Mouse (Mus musculus): ENCODE measurements at regions not wholly inside any gene's neighbourhood (a gene's known extent, or its start where the extent isn't known, plus 50 kb on each side); places are given as distances from the start of the nearest gene placed in this dataset.
A peak's percentile ranks its signal among the peaks of the same experiment; 100 is the strongest.
"Not testable (repeated sequence)": the region's sequence is repeated elsewhere in the genome, so short reads cannot be mapped to it uniquely, and the experiment has no call there.

GRCm38 (mm10) chr12:20802027-20802426 is 188.2 kb upstream of the Asap2 start:
- not testable (repeated sequence) for H3K27me3 ChIP-seq (ENCODE audit: control insufficient read depth, insufficient read depth, low read length); H3K4me1 ChIP-seq (ENCODE audit: control insufficient read depth, insufficient read depth, low read length); H3K36me3 ChIP-seq (ENCODE audit: control insufficient read depth, insufficient read depth, low read length); H3K4me3 ChIP-seq (ENCODE audit: control insufficient read depth, low read depth, low read length); H3K27ac ChIP-seq (ENCODE audit: control insufficient read depth, insufficient read depth, low read depth, low read length)

- not testable (repeated sequence) for H3K36me3 ChIP-seq (ENCODE audit: control insufficient read depth, insufficient read depth, low read length); H3K27me3 ChIP-seq (ENCODE audit: control insufficient read depth, insufficient read depth, low read length); H3K27ac ChIP-seq (ENCODE audit: control insufficient read depth, insufficient read depth, low read depth, low read length); H3K4me3 ChIP-seq (ENCODE audit: control insufficient read depth, low read depth, low read length); H3K4me1 ChIP-seq (ENCODE audit: control insufficient read depth, insufficient read depth, low read length)
These were observed 184.8 kb upstream of the Asap2 start for GRCm38 (mm10) chr12:20805466-20805865.

GRCm38 (mm10) chr12:20806681-20807080 is 183.6 kb upstream of the Asap2 start:
- Histone ChIP-seq H3K36me3 (ENCODE audit: control insufficient read depth, insufficient read depth, low read length) (no peaks in the 10 kb centered on the region), H3K4me3 (ENCODE audit: control insufficient read depth, low read depth, low read length) (no peak overlapping the region), H3K27ac (ENCODE audit: control insufficient read depth, insufficient read depth, low read depth, low read length) (no peak overlapping the region), H3K27me3 (ENCODE audit: control insufficient read depth, insufficient read depth, low read length) (no peaks in the 10 kb centered on the region), H3K4me1 (ENCODE audit: control insufficient read depth, insufficient read depth, low read length) (no peaks in the 10 kb centered on the region)
- no peak for TF ChIP-seq POLR2A (IDR thresholded peaks at IDR 0.05; ENCODE audit: control insufficient read depth, low read depth, low read length)
- no peak for TF ChIP-seq CTCF (IDR thresholded peaks at IDR 0.05; ENCODE audit: control insufficient read depth, insufficient read depth, insufficient replicate concordance, low read depth, low read length)

- not testable (repeated sequence) for H3K4me3 ChIP-seq (ENCODE audit: control insufficient read depth, low read depth, low read length); H3K36me3 ChIP-seq (ENCODE audit: control insufficient read depth, insufficient read depth, low read length); H3K27ac ChIP-seq (ENCODE audit: control insufficient read depth, insufficient read depth, low read depth, low read length); H3K27me3 ChIP-seq (ENCODE audit: control insufficient read depth, insufficient read depth, low read length); H3K4me1 ChIP-seq (ENCODE audit: control insufficient read depth, insufficient read depth, low read length)
These were observed 176.4 kb upstream of the Asap2 start for GRCm38 (mm10) chr12:20813836-20814235.

- H3K27ac ChIP-seq (ENCODE audit: control insufficient read depth, insufficient read depth, low read depth, low read length): peak overlapping the region; percentile 19
- not testable (repeated sequence) for H3K4me1 ChIP-seq (ENCODE audit: control insufficient read depth, insufficient read depth, low read length); H3K27me3 ChIP-seq (ENCODE audit: control insufficient read depth, insufficient read depth, low read length); H3K36me3 ChIP-seq (ENCODE audit: control insufficient read depth, insufficient read depth, low read length)
- peak overlapping the region; percentile 71 for H3K4me3 ChIP-seq (ENCODE audit: control insufficient read depth, low read depth, low read length)
These were observed 175.1 kb upstream of the Asap2 start for GRCm38 (mm10) chr12:20815121-20815520.

GRCm38 (mm10) chr12:20815599-20815998 is 174.7 kb upstream of the Asap2 start:
- H3K27me3 ChIP-seq (ENCODE audit: control insufficient read depth, insufficient read depth, low read length): no peaks in the 10 kb centered on the region
- peak overlapping the region; percentile 19 for H3K27ac ChIP-seq (ENCODE audit: control insufficient read depth, insufficient read depth, low read depth, low read length)
- H3K36me3 ChIP-seq (ENCODE audit: control insufficient read depth, insufficient read depth, low read length): no peaks in the 10 kb centered on the region
- H3K4me3 ChIP-seq (ENCODE audit: control insufficient read depth, low read depth, low read length): peak overlapping the region; percentile 71
- TF ChIP-seq POLR2A (IDR thresholded peaks at IDR 0.05; ENCODE audit: control insufficient read depth, low read depth, low read length): no peak; the same call in 1 of the 2 replicates
- TF ChIP-seq CTCF (IDR thresholded peaks at IDR 0.05; ENCODE audit: control insufficient read depth, insufficient read depth, insufficient replicate concordance, low read depth, low read length): no peak
- peaks cover 5% of the 10 kb centered on the region; the same call in 1 of the 2 replicates for H3K4me1 ChIP-seq (ENCODE audit: control insufficient read depth, insufficient read depth, low read length)

- H3K27ac ChIP-seq (ENCODE audit: control insufficient read depth, insufficient read depth, low read depth, low read length); H3K27me3 ChIP-seq (ENCODE audit: control insufficient read depth, insufficient read depth, low read length); H3K4me1 ChIP-seq (ENCODE audit: control insufficient read depth, insufficient read depth, low read length); H3K36me3 ChIP-seq (ENCODE audit: control insufficient read depth, insufficient read depth, low read length); H3K4me3 ChIP-seq (ENCODE audit: control insufficient read depth, low read depth, low read length): not testable (repeated sequence)
These were observed 146.5 kb upstream of the Asap2 start for GRCm38 (mm10) chr12:20843661-20844320.

- not testable (repeated sequence) for H3K36me3 ChIP-seq (ENCODE audit: control insufficient read depth, insufficient read depth, low read length); H3K27me3 ChIP-seq (ENCODE audit: control insufficient read depth, insufficient read depth, low read length); H3K4me3 ChIP-seq (ENCODE audit: control insufficient read depth, low read depth, low read length); H3K27ac ChIP-seq (ENCODE audit: control insufficient read depth, insufficient read depth, low read depth, low read length); H3K4me1 ChIP-seq (ENCODE audit: control insufficient read depth, insufficient read depth, low read length)
These were observed 145.4 kb upstream of the Asap2 start for GRCm38 (mm10) chr12:20844873-20845272.

- Histone ChIP-seq H3K27ac (ENCODE audit: control insufficient read depth, insufficient read depth, low read depth, low read length) (no peak overlapping the region), H3K4me3 (ENCODE audit: control insufficient read depth, low read depth, low read length) (no peak overlapping the region)
- TF ChIP-seq POLR2A (IDR thresholded peaks at IDR 0.05; ENCODE audit: control insufficient read depth, low read depth, low read length): no peak
- no peak for TF ChIP-seq CTCF (IDR thresholded peaks at IDR 0.05; ENCODE audit: control insufficient read depth, insufficient read depth, insufficient replicate concordance, low read depth, low read length)
These were observed 145.0 kb upstream of the Asap2 start for GRCm38 (mm10) chr12:20845297-20845696.

More at GRCm38 (mm10) chr12:20845297-20845696, 145.0 kb upstream of the Asap2 start:
- Histone ChIP-seq H3K4me1 (ENCODE audit: control insufficient read depth, insufficient read depth, low read length) (no peaks in the 10 kb centered on the region), H3K27me3 (ENCODE audit: control insufficient read depth, insufficient read depth, low read length) (no peaks in the 10 kb centered on the region), H3K36me3 (ENCODE audit: control insufficient read depth, insufficient read depth, low read length) (no peaks in the 10 kb centered on the region)

Data from testis, adult 2 months (tissue).